Mouse (Mus musculus): ENCODE results near the gene Atp5l.
A peak's percentile ranks its signal among the peaks of the same experiment; 100 is the strongest.
"Not testable (repeated sequence)": the region's sequence is repeated elsewhere in the genome, so short reads cannot be mapped to it uniquely, and the experiment has no call there.

Atp5l gene

DNA sequence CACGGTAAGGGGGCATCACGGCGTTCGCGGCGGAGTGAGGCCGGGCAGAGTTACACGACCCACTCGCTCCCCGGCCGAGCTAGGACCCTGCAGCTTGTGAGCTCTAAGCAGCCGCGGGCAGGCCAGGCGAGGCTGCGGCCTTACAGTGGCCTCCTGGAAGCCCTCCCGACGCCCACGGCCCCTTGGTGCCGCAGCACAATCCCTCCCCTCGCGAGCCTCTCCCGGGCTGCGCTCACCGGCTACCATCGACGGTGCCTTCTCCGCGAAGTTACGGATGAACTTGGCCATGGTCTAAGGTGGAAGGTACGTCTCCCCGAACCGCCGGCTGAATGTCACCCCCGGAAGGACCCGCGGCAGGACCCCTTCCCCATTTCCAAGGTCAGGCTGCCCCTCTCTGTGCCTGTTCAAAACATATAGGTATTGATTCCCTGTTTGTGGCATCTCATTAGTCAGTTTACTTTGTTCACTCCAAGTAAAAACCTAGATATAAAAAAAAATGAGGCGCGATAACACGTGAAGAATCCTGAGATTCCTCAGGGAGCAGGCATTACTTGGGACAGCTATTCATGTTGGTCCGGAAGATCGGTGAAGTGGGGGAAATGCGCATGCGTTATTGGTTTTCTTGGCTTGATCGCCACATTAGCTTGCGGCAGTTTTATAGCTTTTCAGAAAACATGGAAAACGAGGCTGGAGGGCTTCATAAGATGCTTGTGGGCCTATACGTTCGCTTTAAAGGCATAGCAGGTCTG is at the start of gene Atp5l:
TSS of gene Atp5l (minus strand) at position 369 of the 749 bp plus-strand sequence.
- peak; percentile 89 to 91 for DNase-seq

DNA sequence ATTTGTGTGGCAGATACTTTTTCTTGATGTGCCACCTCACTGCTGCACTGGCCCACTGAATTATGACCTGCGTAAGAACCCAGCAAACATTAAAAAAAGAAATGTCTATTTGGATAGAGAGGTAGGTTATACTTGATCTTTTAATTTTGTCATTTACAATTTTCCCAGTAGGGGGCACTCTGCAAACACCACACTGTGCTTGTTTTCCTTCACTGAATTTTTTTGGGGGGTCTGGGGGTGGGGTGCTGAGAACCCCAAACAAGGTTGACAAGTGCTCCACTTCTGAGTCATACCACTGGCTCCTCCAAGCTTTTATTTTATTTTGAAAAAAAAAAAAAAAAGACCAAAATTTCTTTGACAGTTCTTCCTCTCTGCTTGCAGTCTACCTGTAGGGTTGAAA is 48.9 kb upstream of the Atp5l start:
- no peak for DNase-seq

- not testable (repeated sequence) for DNase-seq
These were observed 47.2 kb upstream of the Atp5l start for GRCm38 (mm10) chr9:44967763-44968162.

GRCm38 (mm10) chr9:44966815-44967242 is 46.3 kb upstream of the Atp5l start:
- peak; percentile 88 to 89 for DNase-seq

DNA sequence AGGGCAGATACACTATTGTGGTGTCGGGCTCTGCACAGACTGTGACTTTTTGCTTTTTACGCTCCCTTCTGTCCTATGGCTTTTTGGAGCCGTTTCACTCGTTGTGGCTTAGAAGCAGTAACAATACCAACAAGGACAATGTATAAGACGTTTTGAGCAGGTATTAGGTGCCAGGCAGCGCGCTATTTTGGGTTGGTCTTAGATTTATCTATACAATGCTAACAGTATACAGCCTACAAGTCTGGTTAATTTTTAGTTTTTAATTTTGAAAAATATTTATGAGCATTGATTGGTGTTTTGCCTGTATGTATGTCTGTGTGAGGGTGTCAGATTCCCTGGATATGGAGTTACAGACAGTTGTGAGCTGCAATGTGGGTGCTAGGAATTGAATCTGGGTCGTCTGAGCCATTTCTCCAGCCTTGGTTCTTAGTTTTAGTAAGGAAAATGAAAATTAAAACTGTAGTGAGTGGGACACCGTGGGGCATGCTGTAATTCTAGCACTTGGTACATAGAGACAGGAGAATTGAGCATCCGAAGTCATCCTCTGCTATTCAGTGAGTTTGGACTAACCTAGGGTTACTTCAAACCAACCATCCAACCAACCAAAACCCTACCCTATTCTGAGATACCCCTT is 45.4 kb upstream of the Atp5l start:
- no peak for DNase-seq

DNA sequence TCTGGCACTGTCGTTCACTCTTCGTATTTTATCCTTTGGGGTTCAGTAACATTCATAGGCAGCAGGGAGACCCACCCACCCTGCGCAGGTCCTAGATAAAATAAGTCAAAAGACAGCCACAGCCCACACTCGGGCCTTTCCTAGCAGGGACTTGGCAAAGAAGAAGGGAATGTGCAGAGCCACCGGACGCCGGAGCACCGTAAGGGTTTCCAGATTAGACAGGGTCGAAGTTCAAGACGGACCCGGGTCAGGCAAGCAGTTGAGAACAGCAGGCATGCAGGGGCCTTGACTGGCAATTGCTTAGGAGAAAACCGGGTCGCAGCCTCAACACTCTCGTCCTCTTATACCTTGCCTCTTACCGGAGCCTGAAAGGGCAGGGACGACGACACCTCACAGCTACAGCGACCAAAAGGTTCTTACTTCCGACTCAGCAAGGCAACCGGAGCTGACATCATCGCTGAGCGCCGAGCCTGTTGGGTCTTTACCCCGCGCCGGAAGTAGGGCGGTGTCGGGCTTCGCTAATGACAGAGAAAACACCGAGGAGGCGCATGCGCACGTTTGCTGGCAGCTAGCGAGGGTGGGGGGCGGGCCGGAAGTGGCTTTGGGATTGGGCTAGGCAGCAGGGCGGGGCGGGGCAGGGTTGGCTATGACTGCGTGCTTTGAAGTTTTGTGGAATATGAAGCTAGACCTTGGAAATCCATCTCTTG is 44.7 kb upstream of the Atp5l start, which contains the start of gene Ube4a:
TSS of gene Ube4a (minus strand) at position 475 of the 707 bp plus-strand sequence.
- DNase-seq, result peak; percentile 99

GRCm38 (mm10) chr9:44954432-44954831 is 33.9 kb upstream of the Atp5l start:
- no peak for DNase-seq

GRCm38 (mm10) chr9:44947836-44948235 is 27.3 kb upstream of the Atp5l start:
- DNase-seq, result peak; percentile 21 to 57

GRCm38 (mm10) chr9:44946185-44946695 is 25.7 kb upstream of the Atp5l start:
- no peak for DNase-seq

GRCm38 (mm10) chr9:44942421-44942820 is 21.9 kb upstream of the Atp5l start:
- DNase-seq, result no peak

DNA sequence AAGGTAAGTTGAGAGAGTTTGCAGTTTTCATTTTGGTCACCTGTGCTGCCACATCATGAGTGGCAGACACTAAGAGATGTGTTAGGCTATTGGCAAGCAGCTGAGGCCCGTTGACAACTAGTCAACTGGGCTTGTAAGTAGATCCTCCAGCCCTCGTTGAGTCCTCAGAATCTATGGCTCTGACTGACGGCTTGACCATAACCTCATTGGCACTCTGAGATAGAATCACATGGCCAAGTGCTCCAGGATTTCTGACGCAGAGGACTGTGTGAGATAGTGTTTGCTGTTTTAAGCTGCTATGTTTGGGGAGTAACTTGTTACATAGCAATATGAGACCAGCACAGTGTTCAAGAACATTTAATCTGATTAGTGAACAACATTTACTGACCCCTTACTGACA is 21.2 kb upstream of the Atp5l start:
- DNase-seq, result no peak

GRCm38 (mm10) chr9:44921543-44921942 is 1.0 kb upstream of the Atp5l start:
- no peak for DNase-seq

GRCm38 (mm10) chr9:44921123-44921468 is 554 bp upstream of the Atp5l start:
- peak; percentile 55 to 66 for DNase-seq

GRCm38 (mm10) chr9:44919606-44920005 is 936 bp downstream of the Atp5l start:
- no peak for DNase-seq

DNA sequence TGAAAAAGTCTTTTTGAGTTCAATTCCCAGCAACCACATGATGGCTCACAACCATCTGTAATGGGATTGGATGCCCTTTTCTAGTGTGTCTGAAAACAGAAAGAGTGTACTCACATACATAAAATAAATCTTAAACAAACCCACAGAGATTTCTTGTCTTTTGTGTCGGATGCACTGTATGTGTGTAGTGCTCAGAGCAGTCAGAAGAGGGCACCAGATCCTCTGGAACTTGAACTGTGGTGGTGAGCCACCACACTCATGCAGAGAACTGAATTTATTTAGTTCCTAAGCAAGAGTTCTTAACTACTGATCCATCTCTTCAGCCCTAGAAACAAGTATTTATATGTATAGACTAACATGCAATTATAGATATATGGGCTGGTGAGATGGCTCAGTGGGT is 4.3 kb downstream of the Atp5l start:
- DNase-seq, result peak in 1 of 2 experiments; percentile 66

GRCm38 (mm10) chr9:44914706-44915105 is 5.8 kb downstream of the Atp5l start:
- no peak for DNase-seq

DNA sequence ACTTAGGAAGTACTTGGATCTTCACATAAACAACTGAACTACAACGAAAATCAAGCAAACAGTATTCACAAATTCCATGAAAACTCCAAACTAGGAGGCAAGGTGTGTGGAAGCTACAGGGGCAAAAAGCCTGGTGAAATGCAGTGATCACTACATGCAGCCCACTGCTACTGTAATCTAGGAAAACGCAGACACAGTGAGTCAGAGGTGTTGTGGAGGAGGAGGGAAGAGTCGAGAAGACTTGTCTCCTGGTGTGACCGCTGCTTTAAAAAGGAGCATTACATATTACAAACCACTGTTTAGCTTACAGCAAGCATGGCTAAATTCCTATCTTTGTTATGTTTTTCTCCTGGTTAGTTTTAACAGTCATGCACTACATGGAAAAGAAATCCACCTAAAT is 9.2 kb downstream of the Atp5l start:
- no peak for DNase-seq

DNA sequence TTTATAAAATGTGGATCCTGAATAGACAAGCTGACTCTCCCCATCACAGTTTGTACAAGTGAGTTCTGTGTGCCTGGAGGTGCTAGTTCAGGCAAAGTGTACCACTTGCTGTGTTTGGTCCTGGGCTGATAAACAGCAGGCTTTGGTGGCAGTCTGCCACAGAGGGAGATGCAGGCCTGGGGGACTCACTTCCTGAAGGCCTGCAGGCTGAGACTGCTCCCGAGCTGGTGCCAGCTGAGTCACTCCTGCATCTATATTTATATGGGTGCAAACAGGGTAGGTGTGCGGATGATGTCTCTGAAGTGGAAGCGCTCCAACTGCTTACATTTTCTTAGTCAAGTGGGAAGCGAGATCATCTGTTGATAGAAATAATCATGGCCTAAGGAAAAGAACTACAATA is 14.9 kb downstream of the Atp5l start:
- DNase-seq, result no peak

GRCm38 (mm10) chr9:44904964-44905363 is 15.6 kb downstream of the Atp5l start:
- peak; percentile 27 to 59 for DNase-seq

DNA sequence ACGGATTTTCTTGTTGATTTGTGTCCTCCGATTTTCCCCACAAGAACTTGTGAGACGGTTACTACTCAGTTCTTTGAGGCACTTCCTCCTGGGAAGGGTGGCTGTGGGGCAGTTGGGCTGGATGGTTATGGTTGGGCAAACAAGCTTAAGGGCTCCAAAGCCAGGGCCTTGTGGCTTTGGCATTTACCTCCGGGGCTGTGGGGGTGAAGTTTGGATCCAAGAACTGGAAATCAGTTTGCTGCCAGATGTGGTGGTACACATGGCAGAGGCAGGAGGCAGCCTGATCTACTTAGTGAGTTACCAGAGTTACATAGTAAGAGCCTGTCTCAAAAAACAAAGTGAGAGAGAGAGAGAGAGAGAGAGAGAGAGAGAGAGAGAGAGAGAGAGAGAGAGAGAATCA is 16.7 kb downstream of the Atp5l start:
- no peak for DNase-seq

GRCm38 (mm10) chr9:44900402-44900801 is 20.1 kb downstream of the Atp5l start:
- peak in 1 of 2 experiments; percentile 38 for DNase-seq

- no peak for DNase-seq
These were observed 20.8 kb downstream of the Atp5l start for GRCm38 (mm10) chr9:44899716-44900115.

DNA sequence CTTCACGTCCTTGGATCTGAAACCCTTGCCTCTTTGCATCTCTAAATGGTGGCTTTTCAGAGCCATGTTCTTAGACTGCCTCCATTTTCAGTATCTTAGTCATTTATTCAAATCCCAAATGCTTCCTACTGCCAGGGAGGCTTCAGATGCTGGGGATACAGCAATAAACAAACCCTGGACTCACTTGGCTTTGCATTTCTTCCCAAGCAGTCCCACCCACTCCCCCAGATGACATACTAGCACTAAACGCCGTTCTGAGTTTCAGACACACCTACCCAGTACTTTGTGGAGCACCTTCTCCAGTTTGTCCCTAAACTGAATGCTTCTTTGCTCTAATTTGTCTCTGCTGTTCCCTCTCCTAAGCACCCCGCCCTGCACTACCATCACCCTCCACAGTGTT is 23.5 kb downstream of the Atp5l start:
- no peak for DNase-seq

GRCm38 (mm10) chr9:44892664-44893063 is 27.9 kb downstream of the Atp5l start:
- no peak for DNase-seq

All from kidney, postnatal 25 days (tissue).